Mouse (Mus musculus) cerebellum, postnatal 36 days (tissue): Measurements from ENCODE around the gene Nxph1.
A peak's percentile ranks its signal among the peaks of the same experiment; 100 is the strongest.

Experiments
- DNase-seq, 2 experiments: peaks; one replicate each; pipeline ENCODE4 v3.0.0; 2021 to 2022; ENCODE audit warnings: mixed read lengths in 2 of 2

Nxph1 gene

GRCm38 (mm10) chr6:8948131-8948470 is at the start of gene Nxph1:
Gene Nxph1 (plus strand): TSS chr6:8948431.
- no peak for DNase-seq

- no peak for DNase-seq
Measured at GRCm38 (mm10) chr6:8900021-8900728, 48.1 kb upstream of the Nxph1 start.

GRCm38 (mm10) chr6:8900729-8901122 is 47.5 kb upstream of the Nxph1 start:
- no peak for DNase-seq

- no peak for DNase-seq
Measured at GRCm38 (mm10) chr6:8907917-8908316, 40.3 kb upstream of the Nxph1 start.

GRCm38 (mm10) chr6:8913404-8913803 is 34.8 kb upstream of the Nxph1 start:
- DNase-seq: no peak

- no peak for DNase-seq
Measured at GRCm38 (mm10) chr6:8914682-8915081, 33.5 kb upstream of the Nxph1 start.

- DNase-seq: no peak
Measured at GRCm38 (mm10) chr6:8924481-8924880, 23.8 kb upstream of the Nxph1 start.

- no peak for DNase-seq
Measured at GRCm38 (mm10) chr6:8935241-8935640, 13.0 kb upstream of the Nxph1 start.

GRCm38 (mm10) chr6:8935705-8936104 is 12.5 kb upstream of the Nxph1 start:
- peak; percentile 31 to 74 for DNase-seq

- DNase-seq: no peak
Measured at GRCm38 (mm10) chr6:8936168-8936567, 12.1 kb upstream of the Nxph1 start.

- peak; percentile 30 to 43 for DNase-seq
Measured at GRCm38 (mm10) chr6:8948471-8949411, 510 bp downstream of the Nxph1 start.

GRCm38 (mm10) chr6:8949665-8950201 is 1.5 kb downstream of the Nxph1 start:
- DNase-seq: peak; percentile 54 to 60

- DNase-seq: peak; percentile 5 to 15
Measured at GRCm38 (mm10) chr6:8950611-8951325, 2.5 kb downstream of the Nxph1 start.

- DNase-seq: peak; percentile 89 to 93
Measured at GRCm38 (mm10) chr6:8951326-8951695, 3.1 kb downstream of the Nxph1 start.

GRCm38 (mm10) chr6:8951884-8952590 is 3.8 kb downstream of the Nxph1 start:
- no peak for DNase-seq

- DNase-seq: peak in 1 of 2 experiments; percentile 14
Measured at GRCm38 (mm10) chr6:8955817-8956529, 7.7 kb downstream of the Nxph1 start.

GRCm38 (mm10) chr6:8956743-8957528 is 8.7 kb downstream of the Nxph1 start:
- peak in 1 of 2 experiments; percentile 6 for DNase-seq

- DNase-seq: peak in 1 of 2 experiments; percentile 9
Measured at GRCm38 (mm10) chr6:8957529-8957887, 9.3 kb downstream of the Nxph1 start.

GRCm38 (mm10) chr6:8958081-8958919 is 10.1 kb downstream of the Nxph1 start:
- peak; percentile 47 to 54 for DNase-seq

GRCm38 (mm10) chr6:8959810-8960209 is 11.6 kb downstream of the Nxph1 start:
- no peak for DNase-seq
